Mouse (Mus musculus) heart, embryonic 10.5 days (tissue): ENCODE data around the gene Selenoh. TPM values are rescaled to one million over a fixed set of nuclear protein-coding genes. Genes with fewer than 3 reads are reported as not detected.

ENCODE experiments used
- polyA plus RNA-seq: library from polyadenylated mRNA; unstranded; fragments of >200 nt; fragmentation: Nextera tagmentation; extraction: Ambion mirVana; gene quantifications from 2 replicates; pipeline ENCODE4 v1.2.1, GENCODE M21; 2016

Gene Selenoh
- polyA plus RNA-seq, 1 experiment from 2014 or later = 347 TPM

Other genes with a start within 250 kb of the Selenoh start
- gene Calcrl, start 245.4 kb downstream of the Selenoh start, polyA plus RNA-seq = 37.7 and 52.7 TPM in 2 replicates
- gene Tfpi, start 194.0 kb downstream of the Selenoh start, polyA plus RNA-seq = 56.5 and 68.8 TPM in 2 replicates
- 65.2 and 91.5 TPM in 2 replicates for gene Ctnnd1, start 20.0 kb downstream of the Selenoh start, polyA plus RNA-seq
- gene Btbd18, start 11.7 kb downstream of the Selenoh start, polyA plus RNA-seq = 0.21 and 0.29 TPM in 2 replicates
- not detected in 2 replicates for gene Gm28635, start 7.3 kb upstream of the Selenoh start, polyA plus RNA-seq
- 30.8 and 39.9 TPM in 2 replicates for gene Med19, start 7.6 kb upstream of the Selenoh start, polyA plus RNA-seq
- gene Tmx2, start 8.4 kb upstream of the Selenoh start, polyA plus RNA-seq = 172 and 182 TPM in 2 replicates
- 33.3 and 33.4 TPM in 2 replicates for gene Zdhhc5, start 44.4 kb upstream of the Selenoh start, polyA plus RNA-seq
- 30.0 and 42.1 TPM in 2 replicates for gene Clp1, start 56.6 kb upstream of the Selenoh start, polyA plus RNA-seq
- gene Ypel4, start 63.3 kb upstream of the Selenoh start, polyA plus RNA-seq = 6.4 and 6.8 TPM in 2 replicates
- 6.9 and 7.3 TPM in 2 replicates for gene Gm19426, start 72.9 kb upstream of the Selenoh start, polyA plus RNA-seq
- gene Serping1, start 104.7 kb upstream of the Selenoh start, polyA plus RNA-seq = 22.0 and 28.5 TPM in 2 replicates
- gene Ube2l6, start 128.1 kb upstream of the Selenoh start, polyA plus RNA-seq = 51.3 and 65.3 TPM in 2 replicates
- gene Smtnl1, start 151.9 kb upstream of the Selenoh start, polyA plus RNA-seq = 0.18 and 0.19 TPM in 2 replicates
- 82.9 and 92.9 TPM in 2 replicates for gene Timm10, start 156.2 kb upstream of the Selenoh start, polyA plus RNA-seq
- gene Slc43a1, start 168.1 kb upstream of the Selenoh start, polyA plus RNA-seq = 38.9 and 41.0 TPM in 2 replicates
- 0.33 and 0.88 TPM in 2 replicates for gene Rtn4rl2, start 215.9 kb upstream of the Selenoh start, polyA plus RNA-seq